Mouse (Mus musculus) ES-E14 (cell line): ENCODE data around the gene Mrpl30. TPM values are rescaled to one million over a fixed set of nuclear protein-coding genes. Genes with fewer than 3 reads are reported as not detected.

Experiments used
- DNase-seq: peaks from one replicate; pipeline ENCODE4 v3.0.0-alpha.2; 2013; ENCODE audit warnings: low read depth, low spot score
- H3K27ac ChIP-seq: 2 replicates; pipeline ENCODE4 v1.5.1; 2012; ENCODE audit warnings: low read depth, mild to moderate bottlenecking, low read length, moderate library complexity, mixed read lengths; ENCODE audit not compliant: poor library complexity, insufficient read depth, severe bottlenecking
- H3K36me3 ChIP-seq: 2 replicates; pipeline ENCODE4 v1.6.1; 2012; ENCODE audit warnings: mild to moderate bottlenecking, low read length, moderate library complexity, mixed read lengths; ENCODE audit not compliant: control insufficient read depth, poor library complexity, insufficient read depth, severe bottlenecking
- H3K4me1 ChIP-seq, 2 experiments: fragments of 150-350 bp in 1 of 2; sonication (generic) in 1 of 2; 2 replicates each; pipeline ENCODE4 v1.6.1; 2012; ENCODE audit warnings: low read length in 2 of 2, mild to moderate bottlenecking in 1 of 2, mixed read lengths in 1 of 2; ENCODE audit not compliant: control insufficient read depth in 2 of 2, insufficient read depth in 2 of 2, poor library complexity in 1 of 2
- H3K4me3 ChIP-seq, 2 experiments: fragments of 150-350 bp in 1 of 2; sonication (generic) in 1 of 2; 2 replicates each; pipeline ENCODE4 v1.5.1; 2012; ENCODE audit warnings: low read length in 2 of 2, low read depth in 1 of 2, mild to moderate bottlenecking in 1 of 2, mixed read lengths in 1 of 2; ENCODE audit not compliant: insufficient read depth in 1 of 2, poor library complexity in 1 of 2, severe bottlenecking in 1 of 2
- H3K9ac ChIP-seq: 2 replicates; pipeline ENCODE4 v1.6.1; 2012; ENCODE audit warnings: low read depth, mild to moderate bottlenecking, low read length, mixed read lengths; ENCODE audit not compliant: poor library complexity, insufficient read depth, severe bottlenecking
- H3K9me3 ChIP-seq: fragments of 150-350 bp; sonication (generic); 2 replicates; pipeline ENCODE4 v1.6.1; 2012; ENCODE audit warnings: low read depth, mild to moderate bottlenecking, low read length; ENCODE audit not compliant: control insufficient read depth, insufficient read depth
- CHD2 ChIP-seq: IDR thresholded peaks from 2 replicates; pipeline ENCODE4 v1.6.1; 2014; ENCODE audit warnings: mild to moderate bottlenecking, low read depth, low read length, inconsistent platforms
- HCFC1 ChIP-seq: IDR thresholded peaks from 2 replicates; pipeline ENCODE4 v1.6.1; 2012; ENCODE audit warnings: low read length, inconsistent platforms, borderline replicate concordance; ENCODE audit not compliant: insufficient read depth
- MAFK ChIP-seq: IDR thresholded peaks from 2 replicates; pipeline ENCODE4 v1.6.1; 2014; ENCODE audit warnings: mild to moderate bottlenecking, low read depth, low read length, inconsistent platforms; ENCODE audit not compliant: insufficient read depth
- ZC3H11A ChIP-seq: IDR thresholded peaks from 2 replicates; pipeline ENCODE4 v1.6.1; 2012; ENCODE audit warnings: low read depth, mild to moderate bottlenecking, inconsistent platforms, low read length, borderline replicate concordance
- ZNF384 ChIP-seq: IDR thresholded peaks from 2 replicates; pipeline ENCODE4 v1.6.1; 2012; ENCODE audit warnings: low read depth, low read length, inconsistent platforms
- in situ Hi-C, 2 experiments: fragments of 600-800 bp; cut with MboI; formaldehyde crosslinking; loops; one replicate each; pipeline ENCODE4 v1.15.1; 2025; ENCODE audit warnings: low sequenced_read_pairs in 2 of 2, inconsistent platforms in 1 of 2; ENCODE audit not compliant: unreplicated experiment in 2 of 2
- total RNA-seq: library from RNA; depleted of rRNA; stranded (reverse); fragments of 300-350 nt; gene quantifications from 2 replicates; pipeline ENCODE4 v1.2.3, GENCODE M21; 2012

The Mrpl30 gene
- total RNA-seq, 1 experiment = 127 TPM

- Histone ChIP-seq H3K36me3 (peaks cover 12% of the 10 kb centered on the region), H3K9ac (no peak overlapping the region), H3K27ac (no peak overlapping the region), H3K4me1 (peaks cover 0 to 3% of the 10 kb centered on the region in 2 experiments; a peak in 1 of 4 replicates), H3K9me3 (no peaks in the 10 kb centered on the region), H3K4me3 (peak overlapping the region in 1 of 2 experiments; percentile 76; a peak in 1 of 4 replicates)
- in situ Hi-C loops = loop anchor here in 1 of 2 experiments (25.0 kb wide), 1 partner anchor 186 kb away; no protein-coding TSS in a partner anchor
- DNase-seq = no peak
- TF ChIP-seq HCFC1 (no peak), MAFK (no peak), ZNF384 (no peak), ZC3H11A (no peak)
Measured at GRCm38 (mm10) chr1:37873157-37873556, 17.1 kb upstream of the Mrpl30 start.

DNA sequence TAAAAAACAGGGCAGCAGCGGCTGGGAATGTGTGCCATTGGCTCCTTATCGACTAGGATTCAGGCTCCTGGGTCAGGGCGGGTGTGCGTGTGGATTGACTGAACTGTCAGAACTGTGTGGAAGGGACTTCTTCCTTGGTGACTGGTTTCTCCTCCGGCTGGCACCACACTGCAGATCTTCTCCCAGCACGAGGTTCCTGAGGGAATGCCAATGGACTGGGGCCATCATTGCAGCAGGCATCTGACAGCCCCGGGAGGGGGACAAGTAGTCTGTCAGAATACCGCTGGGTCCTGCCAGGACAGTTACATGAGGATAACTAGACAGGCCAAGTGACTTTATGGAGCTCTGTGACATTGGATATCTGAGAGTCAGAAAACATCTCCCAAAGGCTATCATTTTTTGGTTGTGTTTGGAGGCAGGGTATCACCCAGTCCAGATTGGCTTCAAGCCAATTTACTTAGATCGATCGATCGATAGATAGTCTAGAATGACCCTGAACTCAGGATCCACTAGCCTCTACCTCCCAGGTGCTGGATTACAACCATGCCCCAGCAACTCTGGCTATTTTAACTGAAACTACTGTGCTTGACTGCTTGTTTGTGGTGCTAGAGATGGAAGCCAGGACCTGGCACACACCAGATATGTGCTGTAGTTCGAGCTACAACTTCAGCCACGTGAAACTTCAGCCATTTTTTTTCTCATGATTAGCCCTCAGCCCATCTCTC is 12.4 kb upstream of the Mrpl30 start:
- in situ Hi-C loops = no loop called here
- TF ChIP-seq ZC3H11A = no peak
- no peak for TF ChIP-seq MAFK
- TF ChIP-seq ZNF384 = no peak
- TF ChIP-seq CHD2 = no peak
- no peak for TF ChIP-seq HCFC1

GRCm38 (mm10) chr1:37883411-37883810 is 6.9 kb upstream of the Mrpl30 start:
- no peak for TF ChIP-seq ZC3H11A
- TF ChIP-seq ZNF384 = peak; percentile 64
- Histone ChIP-seq H3K36me3 (peaks cover 6% of the 10 kb centered on the region), H3K4me1 (peaks cover 4 to 9% of the 10 kb centered on the region in 2 experiments; a peak in 3 of 4 replicates), H3K9me3 (no peaks in the 10 kb centered on the region), H3K27ac (no peak overlapping the region), H3K9ac (no peak overlapping the region), H3K4me3 (no peak overlapping the region)
- in situ Hi-C loops = no loop called here
- DNase-seq = no peak

More for the DNA sequence above, 12.4 kb upstream of the Mrpl30 start:
- H3K27ac ChIP-seq = no peak overlapping the region
- no peaks in the 10 kb centered on the region for H3K9me3 ChIP-seq
- no peak overlapping the region for H3K9ac ChIP-seq
- DNase-seq = no peak
- H3K4me1 ChIP-seq = peaks cover 0 to 3% of the 10 kb centered on the region in 2 experiments; a peak in 1 of 4 replicates
- H3K4me3 ChIP-seq = no peak overlapping the region
- H3K36me3 ChIP-seq = peaks cover 15% of the 10 kb centered on the region

GRCm38 (mm10) chr1:37884451-37884850 is 5.8 kb upstream of the Mrpl30 start:
- no peak for TF ChIP-seq MAFK
- no peaks in the 10 kb centered on the region for H3K9me3 ChIP-seq
- no peak overlapping the region for H3K4me3 ChIP-seq
- in situ Hi-C loops = no loop called here
- no peak overlapping the region for H3K9ac ChIP-seq
- H3K27ac ChIP-seq = no peak overlapping the region
- DNase-seq = peak; percentile 56
- H3K4me1 ChIP-seq = peaks cover 4 to 13% of the 10 kb centered on the region in 2 experiments; a peak in 3 of 4 replicates
- H3K36me3 ChIP-seq = peaks cover 2% of the 10 kb centered on the region; the same call in 1 of the 2 replicates

GRCm38 (mm10) chr1:37889206-37889605 is 1.1 kb upstream of the Mrpl30 start:
- no peak for DNase-seq
- no peak overlapping the region for H3K27ac ChIP-seq
- in situ Hi-C loops = no loop called here
- peak overlapping the region; percentile 84 to 90 for H3K4me3 ChIP-seq
- H3K9ac ChIP-seq = peak overlapping the region; percentile 89; the same call in 1 of the 2 replicates
- peaks cover 2% of the 10 kb centered on the region; the same call in 1 of the 2 replicates for H3K36me3 ChIP-seq
- TF ChIP-seq ZNF384 (no peak), MAFK (no peak), ZC3H11A (no peak), HCFC1 (no peak), CHD2 (no peak)
- H3K9me3 ChIP-seq = no peaks in the 10 kb centered on the region
- peaks cover under 1 to 9% of the 10 kb centered on the region in 2 experiments; a peak in 3 of 4 replicates for H3K4me1 ChIP-seq
